Mouse (Mus musculus) bone marrow, adult 2 months (tissue): ENCODE results near the gene Uchl3. TPM values are rescaled to one million over a fixed set of nuclear protein-coding genes. Genes with fewer than 3 reads are reported as not detected.
A peak's percentile ranks its signal among the peaks of the same experiment; 100 is the strongest.

Source experiments
- H3K27ac ChIP-seq: fragments of 200-500 bp; 2 replicates; pipeline ENCODE4 v1.5.1; 2012; ENCODE audit warnings: low read depth, mild to moderate bottlenecking, control low read depth, inconsistent platforms, low read length; ENCODE audit not compliant: control insufficient read depth, poor library complexity, insufficient read depth
- H3K4me1 ChIP-seq: fragments of 200-500 bp; 2 replicates; pipeline ENCODE4 v1.6.1; 2011; ENCODE audit warnings: low read length; ENCODE audit not compliant: control insufficient read depth, insufficient read depth
- H3K4me3 ChIP-seq: fragments of 200-500 bp; replicated peaks from 2 replicates; pipeline ENCODE3; 2011; ENCODE audit warnings: mild to moderate bottlenecking, low read depth, low read length, control low read depth; ENCODE audit not compliant: control insufficient read depth
- CTCF ChIP-seq: fragments of 200-500 bp; IDR thresholded peaks from 2 replicates; pipeline ENCODE4 v1.5.1; 2011; ENCODE audit warnings: low read length, control low read depth; ENCODE audit not compliant: control insufficient read depth, insufficient read depth
- POLR2A ChIP-seq: fragments of 200-500 bp; IDR thresholded peaks from 2 replicates; pipeline ENCODE4 v1.6.1; 2011; ENCODE audit warnings: low read depth, mild to moderate bottlenecking, control low read depth, low read length, borderline replicate concordance; ENCODE audit not compliant: control insufficient read depth
- WGBS: fragments of 180-500 bp; shearing (Covaris S2); methylation state at CpG from one replicate; pipeline ENCODE4 v1.1.7; 2018; 5-methylcytosine and 5-hydroxymethylcytosine counted together
- polyA plus RNA-seq: library from polyadenylated mRNA; stranded (reverse); fragments of >200 nt; gene quantifications from 2 replicates; pipeline ENCODE4 v1.2.4, GENCODE M21; 2011; ENCODE audit warnings: low replicate concordance; ENCODE audit not compliant: missing spikeins, insufficient read depth, insufficient read length

The Uchl3 gene
- 15.0 and 24.7 TPM in 2 replicates for polyA plus RNA-seq

DNA sequence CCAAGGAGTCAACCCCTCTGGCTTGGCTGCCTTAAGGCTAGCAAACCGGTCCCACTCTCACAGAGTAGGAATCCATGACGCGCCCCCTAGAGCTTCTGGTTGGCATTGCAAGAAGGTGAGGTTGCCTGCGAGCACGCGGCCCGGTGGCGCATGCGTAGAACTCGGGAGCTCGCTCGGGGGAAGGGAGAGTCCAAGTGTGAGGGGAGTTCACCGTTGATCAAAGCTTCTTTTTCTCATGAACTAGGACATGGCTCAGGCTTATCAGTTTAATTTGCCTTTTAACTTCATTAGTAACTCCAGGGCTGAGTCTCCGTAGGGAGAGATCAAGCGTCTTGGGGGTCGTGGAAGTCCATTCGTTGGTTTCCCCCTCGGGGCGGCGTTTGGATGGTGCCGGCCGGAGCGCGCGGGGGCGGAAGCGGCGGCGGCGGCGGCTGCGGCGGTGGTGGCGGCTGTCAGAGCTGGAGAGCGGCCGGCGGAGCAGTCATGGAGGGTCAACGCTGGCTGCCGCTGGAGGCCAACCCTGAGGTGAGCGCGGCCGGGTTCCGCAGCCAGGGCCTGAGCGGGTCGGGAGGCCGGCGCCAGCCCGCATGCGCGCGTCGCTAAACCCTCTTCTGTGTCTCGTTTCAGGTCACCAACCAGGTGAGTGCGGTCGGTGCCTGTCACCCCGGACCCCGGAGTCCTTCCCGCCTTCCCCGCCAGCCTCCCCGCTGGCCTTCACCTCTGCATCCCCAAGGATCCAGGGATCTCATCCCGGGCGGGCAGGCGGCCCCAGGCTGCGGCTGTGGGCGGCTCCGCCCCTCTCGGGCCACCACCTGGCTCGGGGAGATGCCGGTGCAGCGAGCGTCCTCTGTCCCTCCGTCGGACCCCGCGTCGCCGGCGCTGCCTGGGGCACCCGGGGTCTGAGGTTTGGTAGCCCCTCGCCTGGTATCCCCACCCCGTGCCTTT is at the start of gene Uchl3:
Uchl3 (plus strand) TSS at position 387 of the 945 bp plus-strand sequence.
- TF ChIP-seq POLR2A (no peak), CTCF (peak; percentile 87)
- Histone ChIP-seq H3K4me1 (no peaks in the 10 kb centered on the region), H3K27ac (peak within 1 kb of the TSS; percentile 72), H3K4me3 (peak within 1 kb of the TSS; percentile 89)
- 1% methylated on average over 80 of the region's 81 CpGs for WGBS

GRCm38 (mm10) chr14:101605843-101606242 is 47.9 kb upstream of the Uchl3 start:
- Histone ChIP-seq H3K4me1 (no peaks in the 10 kb centered on the region; the same call in 1 of the 2 replicates), H3K4me3 (no peak overlapping the region), H3K27ac (no peak overlapping the region)
- TF ChIP-seq POLR2A = no peak
- TF ChIP-seq CTCF = no peak
- WGBS = 46% methylated on average over 2 of the region's 2 CpGs

GRCm38 (mm10) chr14:101607631-101608518 is 45.9 kb upstream of the Uchl3 start:
- no peak for TF ChIP-seq POLR2A
- no peak for TF ChIP-seq CTCF
- H3K4me1 ChIP-seq = no peaks in the 10 kb centered on the region; the same call in 1 of the 2 replicates
- WGBS = under 1% methylated on average over 62 of the region's 62 CpGs
- H3K4me3 ChIP-seq = peak overlapping the region; percentile 73
- H3K27ac ChIP-seq = no peak overlapping the region

DNA sequence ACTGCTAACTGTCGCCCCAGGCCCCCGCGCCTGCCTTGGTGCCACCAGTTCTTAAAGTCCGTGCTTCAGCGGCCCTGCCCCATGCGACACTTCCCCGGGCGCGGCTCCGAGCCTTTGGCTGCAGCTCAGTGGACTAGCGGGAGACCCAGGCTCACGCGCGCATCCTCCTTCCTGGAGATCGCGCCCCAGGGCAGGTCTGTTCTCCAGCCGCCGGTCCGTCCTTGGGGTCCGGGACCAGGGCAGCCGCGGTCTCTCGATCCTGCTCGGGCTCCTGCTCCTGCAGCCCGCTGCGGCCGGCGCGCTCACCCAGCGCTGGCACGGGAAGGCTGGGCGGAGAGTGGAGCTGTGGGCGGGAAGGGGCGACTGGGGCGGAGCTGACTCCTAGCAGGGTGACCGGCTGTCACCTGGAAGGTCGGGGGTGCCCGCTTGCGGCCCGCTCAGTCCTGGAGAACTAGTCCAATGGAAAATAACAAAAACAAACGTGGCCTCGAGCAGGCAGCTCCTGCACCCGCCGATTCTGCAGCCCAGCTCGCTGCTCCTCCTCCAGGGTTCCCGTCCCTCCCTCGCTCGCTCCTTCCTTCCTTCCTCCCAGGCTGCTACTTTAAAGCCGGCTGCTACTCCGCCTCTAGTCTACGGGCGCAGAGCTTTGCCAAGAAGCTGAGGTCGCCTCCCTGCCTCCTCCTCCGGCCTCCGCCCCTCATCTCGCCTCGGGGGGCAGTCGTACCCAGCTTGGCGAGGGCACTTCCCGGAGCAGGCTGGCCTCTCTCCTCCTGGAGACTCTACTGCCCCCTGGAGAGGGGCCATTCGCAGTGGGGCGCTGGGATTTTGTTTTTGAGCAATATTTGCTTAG is 45.0 kb upstream of the Uchl3 start, which contains the start of gene Tbc1d4:
Tbc1d4 (minus strand) TSS at position 673 of the 850 bp plus-strand sequence.
- under 1% methylated on average over 62 of the region's 62 CpGs for WGBS
- TF ChIP-seq POLR2A (no peak), CTCF (peak; percentile 53)
- H3K27ac ChIP-seq = no peak within 1 kb of the TSS; the same call in 1 of the 2 replicates

DNA sequence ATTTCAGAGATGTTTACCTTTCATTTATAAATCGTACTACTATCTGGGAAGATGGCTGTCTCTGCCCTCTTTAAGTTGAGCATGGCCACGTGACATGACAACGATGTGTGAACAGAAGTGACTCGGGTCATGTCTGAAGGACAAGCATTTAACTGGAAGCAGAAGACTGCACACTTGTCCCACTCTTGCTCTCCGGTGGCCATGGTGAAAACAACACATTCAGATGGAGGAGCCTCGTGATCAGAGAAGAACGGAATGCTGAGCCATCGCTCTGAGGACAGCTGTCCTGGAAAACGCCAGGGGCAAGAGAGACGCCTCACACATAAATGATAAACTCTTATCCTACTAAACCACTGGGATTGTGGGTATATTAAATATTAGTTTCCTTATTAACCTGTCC is 43.1 kb upstream of the Uchl3 start:
- 80% methylated on average over 10 of the region's 10 CpGs for WGBS
- no peak overlapping the region for H3K4me3 ChIP-seq
- TF ChIP-seq POLR2A (no peak), CTCF (no peak)
- no peak overlapping the region for H3K27ac ChIP-seq
- H3K4me1 ChIP-seq = no peaks in the 10 kb centered on the region; the same call in 1 of the 2 replicates

More for the DNA sequence above, 45.0 kb upstream of the Uchl3 start, which contains the start of gene Tbc1d4:
- Histone ChIP-seq H3K4me3 (peak within 1 kb of the TSS; percentile 73), H3K4me1 (no peaks in the 10 kb centered on the region; the same call in 1 of the 2 replicates)

DNA sequence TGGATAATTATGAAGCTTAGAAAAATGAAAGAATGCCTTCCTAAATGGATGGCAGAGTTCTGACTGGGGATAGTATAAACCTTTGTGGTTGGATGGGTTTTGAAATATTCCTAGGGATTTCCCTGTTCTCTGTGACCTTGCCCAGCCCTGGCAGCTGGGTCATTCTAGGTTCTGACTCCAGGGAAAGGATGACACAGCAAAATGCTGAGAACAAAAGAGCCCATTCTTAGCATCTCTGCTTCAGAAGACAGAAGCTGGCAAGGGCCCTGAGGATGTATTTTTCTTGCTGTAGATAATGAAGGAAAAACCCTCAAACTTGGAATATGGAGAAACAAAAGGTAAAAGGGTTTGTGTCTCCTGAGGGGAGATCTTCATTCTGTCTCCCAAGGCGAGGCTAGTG is 40.6 kb upstream of the Uchl3 start:
- H3K4me3 ChIP-seq = no peak overlapping the region
- no peaks in the 10 kb centered on the region for H3K4me1 ChIP-seq
- H3K27ac ChIP-seq = no peak overlapping the region
- no peak for TF ChIP-seq POLR2A
- no peak for TF ChIP-seq CTCF
- 71% methylated on average over 1 of the region's 1 CpGs for WGBS

DNA sequence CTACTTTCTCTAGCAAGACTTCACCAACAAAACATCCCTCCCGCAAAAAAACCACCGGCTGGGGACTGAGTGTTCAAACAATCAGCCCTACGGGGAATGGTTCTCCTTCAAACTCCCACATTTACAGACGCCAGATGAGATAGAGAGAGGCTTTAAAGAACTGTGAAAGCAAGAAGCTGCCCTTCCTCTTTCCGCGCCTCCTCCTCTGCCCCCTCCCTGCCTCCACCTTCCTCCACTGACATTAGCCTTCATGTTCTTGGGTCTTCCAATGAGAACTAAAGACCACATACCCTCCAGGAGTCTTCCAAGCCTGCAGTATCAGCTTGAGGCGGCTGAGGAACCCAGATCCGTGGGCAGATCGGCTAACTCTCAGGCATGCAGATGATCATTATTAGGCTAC is 37.6 kb upstream of the Uchl3 start:
- H3K4me1 ChIP-seq = no peaks in the 10 kb centered on the region
- 28% methylated on average over 9 of the region's 9 CpGs for WGBS
- TF ChIP-seq POLR2A = no peak
- TF ChIP-seq CTCF = no peak
- H3K27ac ChIP-seq = no peak overlapping the region
- no peak overlapping the region for H3K4me3 ChIP-seq
